Mouse (Mus musculus): Measurements from ENCODE around the gene Grip2. TPM values are rescaled to one million over a fixed set of nuclear protein-coding genes. Genes with fewer than 3 reads are reported as not detected.

Grip2 gene
- total and polyA plus RNA-seq, 3 experiments = 0.07 TPM; not detected in 2

DNA sequence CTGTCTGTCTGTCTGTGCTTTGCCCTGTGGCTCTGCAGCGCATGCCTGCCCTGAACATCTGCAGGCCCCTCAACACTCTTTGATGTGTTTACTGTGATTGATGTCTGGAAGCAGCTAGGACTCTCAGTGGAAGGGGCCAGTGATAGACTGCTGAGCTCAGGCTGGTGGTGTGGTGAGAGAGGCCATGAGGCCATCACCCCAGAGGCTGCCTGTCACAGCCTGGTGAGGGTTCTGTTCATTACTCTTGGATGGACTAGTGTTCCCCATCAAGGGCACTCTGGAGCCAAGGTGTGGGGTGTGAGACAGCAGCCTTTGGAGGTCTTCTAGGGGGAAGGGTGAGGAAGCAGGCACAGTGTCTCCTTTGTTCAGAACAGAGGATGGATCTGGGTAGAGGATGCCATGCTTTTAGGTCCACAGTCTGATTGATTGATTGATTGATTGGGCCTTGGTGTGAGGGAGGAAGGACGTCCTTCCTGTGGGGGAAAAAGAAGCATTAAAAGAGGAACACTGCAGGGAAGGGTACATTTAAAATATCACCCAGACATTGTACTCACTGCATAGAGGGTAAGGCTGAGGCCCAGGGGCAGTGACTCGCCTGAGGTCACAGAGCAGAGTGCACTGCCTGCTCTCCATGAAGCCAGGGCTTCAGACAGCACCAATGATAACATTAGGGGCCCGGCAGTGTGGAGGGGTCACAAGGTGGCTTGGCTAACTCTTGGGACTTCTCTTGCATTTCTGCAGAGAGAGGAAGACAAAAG lies 114.8 kb downstream of the Grip2 start:
- Histone ChIP-seq H3K4me3 (replicated peaks in 1 of 3; ENCODE audit: low read depth in 2 of 3, low read length in 2 of 3, poor library complexity in 1 of 3) (no peak overlapping the region), H3K4me1 (ENCODE audit: control insufficient read depth in 1 of 2, insufficient read depth in 2 of 2) (peaks cover 18 to 61% of the 10 kb centered on the region in 2 experiments), H3K36me3 (replicated peaks in 1 of 2; ENCODE audit: control insufficient read depth in 1 of 2, insufficient read depth in 1 of 2, low read length in 1 of 2) (peaks cover 4 to 69% of the 10 kb centered on the region in 2 experiments), H3K27ac (ENCODE audit: insufficient read depth, low read depth) (peak overlapping the region; percentile 62), H3K79me2 (replicated peaks; ENCODE audit: control insufficient read depth, extremely low read depth, insufficient read depth, poor library complexity, severe bottlenecking) (no peaks in the 10 kb centered on the region), H3K4me2 (ENCODE audit: insufficient read depth, low read depth, poor library complexity, severe bottlenecking) (no peak overlapping the region), H3K27me3 (replicated peaks) (no peaks in the 10 kb centered on the region), H3K9me3 (replicated peaks; ENCODE audit: low read length) (peaks cover 5% of the 10 kb centered on the region), H3K9ac (ENCODE audit: insufficient read depth, low read depth) (no peak overlapping the region)
- DNase-seq (ENCODE audit: extremely low read depth) = no peak
- in situ Hi-C loops (cut with MboI; ENCODE audit: low pct_ligation_motif_present, low pct_unique_long_range_greater_than_20kb, low sequenced_read_pairs) (no loop called here), dilution Hi-C loops (cut with MboI; ENCODE audit: extremely low pct_ligation_motif_present, extremely low pct_unique_long_range_greater_than_20kb, low sequenced_read_pairs) (no loop called here)
- TF ChIP-seq JUN (IDR thresholded peaks at IDR 0.05; ENCODE audit: insufficient read depth, low read depth, low read length) = no peak
- TF ChIP-seq NELFE (IDR thresholded peaks at IDR 0.05; ENCODE audit: low read depth, low read length) = no peak
- TF ChIP-seq MXI1 (IDR thresholded peaks at IDR 0.05; ENCODE audit: low read depth, low read length) = no peak
- no peak for TF ChIP-seq JUND (conservative IDR thresholded peaks at IDR 0.05; ENCODE audit: low read depth, low read length)
- no peak for TF ChIP-seq TBP (conservative IDR thresholded peaks at IDR 0.05; ENCODE audit: low read depth, low read length)
- TF ChIP-seq ETS1 (conservative IDR thresholded peaks at IDR 0.05; ENCODE audit: low read depth, low read length) = no peak
- TF ChIP-seq CTCF (conservative IDR thresholded peaks at IDR 0.05 in 1 of 2, IDR thresholded peaks at IDR 0.05 in 1 of 2; ENCODE audit: low read depth in 2 of 2, low read length in 2 of 2) = no peak
- no peak for TF ChIP-seq MEF2A (IDR thresholded peaks at IDR 0.05; ENCODE audit: borderline replicate concordance, low read depth, low read length)
- no peak for TF ChIP-seq SMC3 (IDR thresholded peaks at IDR 0.05; ENCODE audit: low read depth, low read length)
- TF ChIP-seq MAZ (IDR thresholded peaks at IDR 0.05; ENCODE audit: low read depth, low read length) = no peak
- TF ChIP-seq MAFK (IDR thresholded peaks at IDR 0.05; ENCODE audit: insufficient replicate concordance, low read length) = no peak
- no peak for TF ChIP-seq IRF4 (IDR thresholded peaks at IDR 0.05; ENCODE audit: low read depth, low read length)
- no peak for TF ChIP-seq SIN3A (IDR thresholded peaks at IDR 0.05; ENCODE audit: low read length)
- TF ChIP-seq ZKSCAN1 (IDR thresholded peaks at IDR 0.05; ENCODE audit: borderline replicate concordance, low read depth, low read length) = no peak
- TF ChIP-seq RCOR1 (conservative IDR thresholded peaks at IDR 0.05; ENCODE audit: low read depth, low read length) = no peak
- TF ChIP-seq POLR2A (IDR thresholded peaks at IDR 0.05; ENCODE audit: low read depth, low read length) = no peak

Other genes starting within 250 kb of the Grip2 start
- 28.9 and 31.3 TPM in 2 replicates for gene Slc6a6, start 143.2 kb downstream of the Grip2 start, total RNA-seq (2012; rRNA removed)
- 28.4 and 30.1 TPM in 2 replicates for gene Slc6a6, start 143.2 kb downstream of the Grip2 start, total RNA-seq (2014; rRNA removed)
- gene Slc6a6, start 143.2 kb downstream of the Grip2 start, polyA plus RNA-seq (2012; ENCODE audit: insufficient read length, low read depth) = 42.6 and 56.0 TPM in 2 replicates
- gene Ccdc174, start 50.8 kb upstream of the Grip2 start, total RNA-seq (2012; rRNA removed) = 13.7 and 13.9 TPM in 2 replicates
- 18.8 and 22.3 TPM in 2 replicates for gene Ccdc174, start 50.8 kb upstream of the Grip2 start, total RNA-seq (2014; rRNA removed)
- gene Ccdc174, start 50.8 kb upstream of the Grip2 start, polyA plus RNA-seq (2012; ENCODE audit: insufficient read length, low read depth) = 23.5 and 29.9 TPM in 2 replicates
- 0.34 and 0.42 TPM in 2 replicates for gene 4930590J08Rik, start 75.6 kb upstream of the Grip2 start, total RNA-seq (2012; rRNA removed)
- gene 4930590J08Rik, start 75.6 kb upstream of the Grip2 start, total RNA-seq (2014; rRNA removed) = 0.30 TPM in 2 replicates
- 0.68 and 0.69 TPM in 2 replicates for gene 4930590J08Rik, start 75.6 kb upstream of the Grip2 start, polyA plus RNA-seq (2012; ENCODE audit: insufficient read length, low read depth)
- not detected in 2 replicates for gene Fgd5, start 151.6 kb upstream of the Grip2 start, total RNA-seq (2012; rRNA removed)
- not detected in 2 replicates for gene Fgd5, start 151.6 kb upstream of the Grip2 start, total RNA-seq (2014; rRNA removed)
- not detected in 2 replicates for gene Fgd5, start 151.6 kb upstream of the Grip2 start, polyA plus RNA-seq (2012; ENCODE audit: insufficient read length, low read depth)

Measured in CH12.LX (cell line).